Mouse (Mus musculus) megakaryocyte, embryonic 14.5 days (primary cell): ENCODE results near the gene Nanos2.

ENCODE experiments used
- FLI1 ChIP-seq: IDR thresholded peaks from 2 replicates; pipeline ENCODE4 v1.6.1; 2012; ENCODE audit warnings: low read length, inconsistent platforms, mixed read lengths
- GATA1 ChIP-seq: IDR thresholded peaks from 3 replicates; pipeline ENCODE4 v1.6.1; 2012; ENCODE audit warnings: mixed read lengths, low read length, inconsistent platforms, borderline replicate concordance

GRCm38 (mm10) chr7:18951397-18951796 lies 35.8 kb upstream of the Nanos2 start:
- TF ChIP-seq GATA1 (no peak), FLI1 (no peak)
